Mouse (Mus musculus): ENCODE results near the gene Polr1d. TPM values are rescaled to one million over a fixed set of nuclear protein-coding genes. Genes with fewer than 3 reads are reported as not detected.

The Polr1d gene
- polyA plus RNA-seq, 1 experiment from 2014 or later: 148 TPM

- no peak for ATAC-seq (ENCODE audit: insufficient number of reproducible peaks, insufficient read depth, low FRiP score, low read depth)
- no peak overlapping the region for H3K27ac ChIP-seq (ENCODE audit: low read length)
- H3K4me2 ChIP-seq (replicated peaks; ENCODE audit: low read depth, low read length): no peak overlapping the region
- no peak overlapping the region for H3K4me3 ChIP-seq (ENCODE audit: low read depth, low read length)
- no peaks in the 10 kb centered on the region for H3K36me3 ChIP-seq (ENCODE audit: control insufficient read depth, insufficient read depth, low read length)
- no peaks in the 10 kb centered on the region for H3K27me3 ChIP-seq (ENCODE audit: control insufficient read depth, insufficient read depth, low read length)
- H3K9ac ChIP-seq (replicated peaks; ENCODE audit: low read depth, low read length): no peak overlapping the region
- WGBS: 13% methylated on average over 13 of the region's 13 CpGs
- H3K9me3 ChIP-seq (ENCODE audit: control insufficient read depth, low read depth, low read length): no peaks in the 10 kb centered on the region
- H3K4me1 ChIP-seq (ENCODE audit: control insufficient read depth, insufficient read depth, low read length): no peaks in the 10 kb centered on the region
Measured at GRCm38 (mm10) chr5:147154806-147155371, 78.0 kb downstream of the Polr1d start.

- H3K36me3 ChIP-seq (ENCODE audit: control insufficient read depth, insufficient read depth, low read length): no peaks in the 10 kb centered on the region
- H3K9ac ChIP-seq (replicated peaks; ENCODE audit: low read depth, low read length): no peak overlapping the region
- no peaks in the 10 kb centered on the region for H3K27me3 ChIP-seq (ENCODE audit: control insufficient read depth, insufficient read depth, low read length)
- no peak for ATAC-seq (ENCODE audit: insufficient number of reproducible peaks, insufficient read depth, low FRiP score, low read depth)
- no peak overlapping the region for H3K4me2 ChIP-seq (replicated peaks; ENCODE audit: low read depth, low read length)
- H3K4me1 ChIP-seq (ENCODE audit: control insufficient read depth, insufficient read depth, low read length): no peaks in the 10 kb centered on the region
- H3K9me3 ChIP-seq (ENCODE audit: control insufficient read depth, low read depth, low read length): no peaks in the 10 kb centered on the region
- 18% methylated on average over 13 of the region's 13 CpGs for WGBS
- no peak overlapping the region for H3K4me3 ChIP-seq (ENCODE audit: low read depth, low read length)
- H3K27ac ChIP-seq (ENCODE audit: low read length): no peak overlapping the region
Measured at GRCm38 (mm10) chr5:147155449-147156133, 78.7 kb downstream of the Polr1d start.

GRCm38 (mm10) chr5:147156376-147156775 is 79.5 kb downstream of the Polr1d start:
- Histone ChIP-seq H3K4me3 (ENCODE audit: low read depth, low read length) (no peak overlapping the region), H3K4me2 (replicated peaks; ENCODE audit: low read depth, low read length) (no peak overlapping the region), H3K4me1 (ENCODE audit: control insufficient read depth, insufficient read depth, low read length) (no peaks in the 10 kb centered on the region), H3K36me3 (ENCODE audit: control insufficient read depth, insufficient read depth, low read length) (no peaks in the 10 kb centered on the region), H3K27ac (ENCODE audit: low read length) (no peak overlapping the region), H3K27me3 (ENCODE audit: control insufficient read depth, insufficient read depth, low read length) (no peaks in the 10 kb centered on the region), H3K9ac (replicated peaks; ENCODE audit: low read depth, low read length) (no peak overlapping the region), H3K9me3 (ENCODE audit: control insufficient read depth, low read depth, low read length) (no peaks in the 10 kb centered on the region)
- ATAC-seq (ENCODE audit: insufficient number of reproducible peaks, insufficient read depth, low FRiP score, low read depth): no peak
- 28% methylated on average over 3 of the region's 3 CpGs for WGBS

- H3K27me3 ChIP-seq (ENCODE audit: control insufficient read depth, insufficient read depth, low read length): no peaks in the 10 kb centered on the region
- no peak overlapping the region for H3K4me2 ChIP-seq (replicated peaks; ENCODE audit: low read depth, low read length)
- no peak overlapping the region for H3K27ac ChIP-seq (ENCODE audit: low read length)
- H3K9me3 ChIP-seq (ENCODE audit: control insufficient read depth, low read depth, low read length): no peaks in the 10 kb centered on the region
- no peak overlapping the region for H3K4me3 ChIP-seq (ENCODE audit: low read depth, low read length)
- no peak overlapping the region for H3K9ac ChIP-seq (replicated peaks; ENCODE audit: low read depth, low read length)
- 74% methylated on average over 7 of the region's 7 CpGs for WGBS
- no peaks in the 10 kb centered on the region for H3K36me3 ChIP-seq (ENCODE audit: control insufficient read depth, insufficient read depth, low read length)
- no peak for ATAC-seq (ENCODE audit: insufficient number of reproducible peaks, insufficient read depth, low FRiP score, low read depth)
- H3K4me1 ChIP-seq (ENCODE audit: control insufficient read depth, insufficient read depth, low read length): no peaks in the 10 kb centered on the region
Measured at GRCm38 (mm10) chr5:147157441-147157840, 80.6 kb downstream of the Polr1d start.

- H3K4me1 ChIP-seq (ENCODE audit: control insufficient read depth, insufficient read depth, low read length): no peaks in the 10 kb centered on the region
- no peak overlapping the region for H3K4me3 ChIP-seq (ENCODE audit: low read depth, low read length)
- H3K27me3 ChIP-seq (ENCODE audit: control insufficient read depth, insufficient read depth, low read length): no peaks in the 10 kb centered on the region
- no peak overlapping the region for H3K9ac ChIP-seq (replicated peaks; ENCODE audit: low read depth, low read length)
- H3K27ac ChIP-seq (ENCODE audit: low read length): no peak overlapping the region
- H3K9me3 ChIP-seq (ENCODE audit: control insufficient read depth, low read depth, low read length): no peaks in the 10 kb centered on the region
- no peak for ATAC-seq (ENCODE audit: insufficient number of reproducible peaks, insufficient read depth, low FRiP score, low read depth)
- no peak overlapping the region for H3K4me2 ChIP-seq (replicated peaks; ENCODE audit: low read depth, low read length)
- WGBS: 81% methylated on average over 6 of the region's 6 CpGs
- no peaks in the 10 kb centered on the region for H3K36me3 ChIP-seq (ENCODE audit: control insufficient read depth, insufficient read depth, low read length)
Measured at GRCm38 (mm10) chr5:147159320-147159719, 82.5 kb downstream of the Polr1d start.

GRCm38 (mm10) chr5:147159792-147160191 is 82.9 kb downstream of the Polr1d start:
- no peaks in the 10 kb centered on the region for H3K9me3 ChIP-seq (ENCODE audit: control insufficient read depth, low read depth, low read length)
- no peak overlapping the region for H3K4me2 ChIP-seq (replicated peaks; ENCODE audit: low read depth, low read length)
- WGBS: 78% methylated on average over 2 of the region's 2 CpGs

More at GRCm38 (mm10) chr5:147159792-147160191, 82.9 kb downstream of the Polr1d start:
- no peak for ATAC-seq (ENCODE audit: insufficient number of reproducible peaks, insufficient read depth, low FRiP score, low read depth)
- H3K27me3 ChIP-seq (ENCODE audit: control insufficient read depth, insufficient read depth, low read length): no peaks in the 10 kb centered on the region
- no peak overlapping the region for H3K4me3 ChIP-seq (ENCODE audit: low read depth, low read length)
- no peaks in the 10 kb centered on the region for H3K36me3 ChIP-seq (ENCODE audit: control insufficient read depth, insufficient read depth, low read length)
- no peak overlapping the region for H3K9ac ChIP-seq (replicated peaks; ENCODE audit: low read depth, low read length)
- H3K4me1 ChIP-seq (ENCODE audit: control insufficient read depth, insufficient read depth, low read length): no peaks in the 10 kb centered on the region
- no peak overlapping the region for H3K27ac ChIP-seq (ENCODE audit: low read length)

Other genes starting within 250 kb of the Polr1d start
- gene Rpl21, start 244.2 kb upstream of the Polr1d start, polyA plus RNA-seq (2014; fragmentation: Nextera tagmentation; extraction: Ambion mirVana): 738 and 754 TPM in 2 replicates
- 10.3 and 12.0 TPM in 2 replicates for gene Rasl11a, start 232.0 kb upstream of the Polr1d start, polyA plus RNA-seq (2014; fragmentation: Nextera tagmentation; extraction: Ambion mirVana)
- 121 and 122 TPM in 2 replicates for gene Gtf3a, start 128.4 kb upstream of the Polr1d start, polyA plus RNA-seq (2014; fragmentation: Nextera tagmentation; extraction: Ambion mirVana)
- 28.6 and 29.9 TPM in 2 replicates for gene Mtif3, start 113.2 kb upstream of the Polr1d start, polyA plus RNA-seq (2014; fragmentation: Nextera tagmentation; extraction: Ambion mirVana)
- gene Lnx2, start 464 bp upstream of the Polr1d start, polyA plus RNA-seq (2014; fragmentation: Nextera tagmentation; extraction: Ambion mirVana): 20.7 and 25.5 TPM in 2 replicates
- not detected in 2 replicates for gene Gsx1, start 111.6 kb downstream of the Polr1d start, polyA plus RNA-seq (2014; fragmentation: Nextera tagmentation; extraction: Ambion mirVana)
- gene Pdx1, start 192.9 kb downstream of the Polr1d start, polyA plus RNA-seq (2014; fragmentation: Nextera tagmentation; extraction: Ambion mirVana): 3.4 and 5.2 TPM in 2 replicates
- 1.1 and 1.3 TPM in 2 replicates for gene Cdx2, start 230.2 kb downstream of the Polr1d start, polyA plus RNA-seq (2014; fragmentation: Nextera tagmentation; extraction: Ambion mirVana)
- gene Urad, start 245.4 kb downstream of the Polr1d start, polyA plus RNA-seq (2014; fragmentation: Nextera tagmentation; extraction: Ambion mirVana): not detected in 2 replicates